Mouse (Mus musculus) hindbrain, embryonic 15.5 days (tissue): ENCODE results near the gene Tstd1. TPM values are rescaled to one million over a fixed set of nuclear protein-coding genes. Genes with fewer than 3 reads are reported as not detected.

Experiments
- ATAC-seq: fragments of 200-750 bp; cut with Nextera tagmentation; 2 replicates; pipeline ENCODE4 v1.8.0; 2017; ENCODE audit warnings: low read depth, moderate number of reproducible peaks, moderate TSS enrichment; ENCODE audit not compliant: low FRiP score
- H3K27ac ChIP-seq: fragments of 300-500 bp; sonication (generic); replicated peaks from 2 replicates; pipeline ENCODE4 v1.5.1; 2015; ENCODE audit warnings: mild to moderate bottlenecking, inconsistent platforms
- H3K27me3 ChIP-seq: fragments of 300-500 bp; sonication (generic); 2 replicates; pipeline ENCODE4 v1.6.1; 2015; ENCODE audit warnings: control low read depth, inconsistent platforms
- H3K36me3 ChIP-seq: fragments of 300-500 bp; sonication (generic); 2 replicates; pipeline ENCODE4 v1.6.1; 2015; ENCODE audit warnings: control low read depth, inconsistent platforms
- H3K4me1 ChIP-seq: fragments of 300-500 bp; sonication (generic); replicated peaks from 2 replicates; pipeline ENCODE4 v1.6.1; 2015; ENCODE audit warnings: control low read depth, inconsistent platforms
- H3K4me2 ChIP-seq: fragments of 300-500 bp; sonication (generic); 2 replicates; pipeline ENCODE4 v1.6.1; 2015; ENCODE audit warnings: moderate library complexity, mild to moderate bottlenecking, inconsistent platforms
- H3K4me3 ChIP-seq: fragments of 300-500 bp; sonication (generic); 2 replicates; pipeline ENCODE4 v1.5.1; 2015; ENCODE audit warnings: mild to moderate bottlenecking, inconsistent platforms
- H3K9ac ChIP-seq: fragments of 300-500 bp; sonication (generic); 2 replicates; pipeline ENCODE4 v1.6.1; 2015; ENCODE audit warnings: inconsistent platforms
- H3K9me3 ChIP-seq: fragments of 300-500 bp; sonication (generic); 2 replicates; pipeline ENCODE4 v1.6.1; 2016; ENCODE audit warnings: control low read depth, inconsistent platforms
- WGBS: fragments of 180-500 bp; shearing (Covaris S2); methylation state at CpG from one replicate; pipeline ENCODE4 v1.1.7; 2015; 5-methylcytosine and 5-hydroxymethylcytosine counted together
- polyA plus RNA-seq: library from polyadenylated mRNA; unstranded; fragments of >200 nt; fragmentation: Nextera tagmentation; extraction: Ambion mirVana; gene quantifications from 2 replicates; pipeline ENCODE4 v1.2.1, GENCODE M21; 2015

The Tstd1 gene
- polyA plus RNA-seq, result 5.4 and 6.6 TPM in 2 replicates

GRCm38 (mm10) chr1:171418660-171419059 is at the start of gene Tstd1:
Gene Tstd1 (plus strand): TSS chr1:171418872.
- H3K9ac ChIP-seq, result no peak within 1 kb of the TSS
- H3K27ac ChIP-seq, result peak within 1 kb of the TSS; percentile 30; the same call in 1 of the 2 replicates
- no peak within 1 kb of the TSS for H3K4me2 ChIP-seq
- peaks cover 14% of the 10 kb centered on the region for H3K4me1 ChIP-seq
- no peak within 1 kb of the TSS for H3K4me3 ChIP-seq
- no peaks in the 10 kb centered on the region for H3K9me3 ChIP-seq
- no peak for ATAC-seq
- 93% methylated on average over 5 of the region's 5 CpGs for WGBS
- no peaks in the 10 kb centered on the region for H3K27me3 ChIP-seq
- peaks cover 52% of the 10 kb centered on the region for H3K36me3 ChIP-seq

GRCm38 (mm10) chr1:171369845-171370556 is 48.7 kb upstream of the Tstd1 start, which contains the start of gene Nectin4:
Gene Nectin4 (plus strand): TSS chr1:171370099.
- Histone ChIP-seq H3K4me1 (no peaks in the 10 kb centered on the region), H3K27me3 (no peaks in the 10 kb centered on the region), H3K9ac (no peak within 1 kb of the TSS), H3K4me3 (no peak within 1 kb of the TSS), H3K9me3 (no peaks in the 10 kb centered on the region), H3K4me2 (no peak within 1 kb of the TSS), H3K36me3 (no peaks in the 10 kb centered on the region), H3K27ac (no peak within 1 kb of the TSS)
- WGBS, result 43% methylated on average over 20 of the region's 20 CpGs
- ATAC-seq, result no peak

- 55% methylated on average over 3 of the region's 3 CpGs for WGBS
- Histone ChIP-seq H3K27ac (no peak overlapping the region), H3K27me3 (no peaks in the 10 kb centered on the region), H3K9me3 (no peaks in the 10 kb centered on the region), H3K4me3 (no peak overlapping the region), H3K36me3 (no peaks in the 10 kb centered on the region), H3K4me1 (no peaks in the 10 kb centered on the region), H3K4me2 (no peak overlapping the region), H3K9ac (no peak overlapping the region)
- no peak for ATAC-seq
Measured at GRCm38 (mm10) chr1:171372880-171373279, 45.8 kb upstream of the Tstd1 start.

DNA sequence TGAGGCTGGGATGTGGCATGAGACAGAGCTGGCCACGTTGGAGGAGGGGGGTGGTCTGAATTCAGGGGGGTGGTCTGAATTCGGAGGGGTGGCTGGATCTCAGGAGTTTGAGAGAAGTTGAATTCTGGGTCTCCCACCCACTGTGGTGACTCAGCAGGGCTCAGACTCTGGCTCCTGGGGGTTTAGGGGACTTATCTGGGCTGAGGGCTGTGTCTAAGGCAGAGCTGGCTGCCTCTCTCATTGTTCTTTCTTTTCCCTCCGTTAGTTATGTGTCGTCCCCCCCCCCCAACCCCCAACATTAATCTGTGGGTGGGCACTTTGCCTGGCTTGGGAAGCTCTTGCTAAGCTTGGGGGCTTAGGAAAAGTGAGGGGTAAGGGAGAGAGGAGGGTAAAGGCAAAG is 44.7 kb upstream of the Tstd1 start:
- no peak overlapping the region for H3K27ac ChIP-seq
- H3K36me3 ChIP-seq, result no peaks in the 10 kb centered on the region
- no peak overlapping the region for H3K9ac ChIP-seq
- no peaks in the 10 kb centered on the region for H3K4me1 ChIP-seq
- H3K4me3 ChIP-seq, result no peak overlapping the region
- no peaks in the 10 kb centered on the region for H3K9me3 ChIP-seq
- no peaks in the 10 kb centered on the region for H3K27me3 ChIP-seq
- no peak for ATAC-seq
- WGBS, result 7% methylated on average over 4 of the region's 4 CpGs
- no peak overlapping the region for H3K4me2 ChIP-seq

DNA sequence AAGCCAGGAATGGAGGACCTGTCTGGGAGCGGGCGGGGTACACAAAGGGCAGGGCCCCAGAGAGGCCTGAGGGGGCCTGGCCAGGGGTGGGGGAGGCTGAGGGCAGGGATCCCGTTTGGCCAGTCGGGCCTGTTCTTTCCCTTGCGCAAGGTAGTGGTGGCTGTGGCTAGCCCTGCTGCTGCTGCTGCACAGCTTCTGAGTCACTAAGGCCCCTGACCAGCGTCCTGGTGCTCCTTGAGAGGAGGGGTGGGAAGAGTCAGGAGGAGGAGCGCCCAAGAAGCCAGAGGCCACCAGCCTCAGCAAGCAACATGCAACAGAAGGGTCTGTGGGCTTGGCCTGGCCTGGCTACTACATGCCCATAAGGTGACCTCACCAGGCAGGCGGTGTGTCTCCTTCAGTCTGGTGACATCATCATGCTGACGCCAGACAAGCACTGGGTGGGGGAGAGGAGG is 43.0 kb upstream of the Tstd1 start:
- no peaks in the 10 kb centered on the region for H3K36me3 ChIP-seq
- ATAC-seq, result no peak
- 50% methylated on average over 9 of the region's 9 CpGs for WGBS
- no peak overlapping the region for H3K27ac ChIP-seq
- peaks cover 10% of the 10 kb centered on the region for H3K4me1 ChIP-seq
- no peaks in the 10 kb centered on the region for H3K9me3 ChIP-seq
- H3K9ac ChIP-seq, result no peak overlapping the region
- no peak overlapping the region for H3K4me2 ChIP-seq
- 0 out of 2 replicates have a peak, but pooled peaks cover 2% of the 10 kb centered on the region for H3K27me3 ChIP-seq
- H3K4me3 ChIP-seq, result no peak overlapping the region

GRCm38 (mm10) chr1:171378298-171378697 is 40.4 kb upstream of the Tstd1 start:
- Histone ChIP-seq H3K4me3 (no peak overlapping the region), H3K27me3 (0 out of 2 replicates have a peak, but pooled peaks cover 5% of the 10 kb centered on the region), H3K4me2 (no peak overlapping the region), H3K36me3 (no peaks in the 10 kb centered on the region), H3K27ac (no peak overlapping the region), H3K9me3 (no peaks in the 10 kb centered on the region), H3K9ac (no peak overlapping the region), H3K4me1 (peaks cover 10% of the 10 kb centered on the region)
- 93% methylated on average over 6 of the region's 6 CpGs for WGBS
- ATAC-seq, result no peak

- WGBS, result 3% methylated on average over 31 of the region's 31 CpGs
- peak; percentile 83 for ATAC-seq
- H3K27me3 ChIP-seq, result 0 out of 2 replicates have a peak, but pooled peaks cover 5% of the 10 kb centered on the region
- no peaks in the 10 kb centered on the region for H3K9me3 ChIP-seq
- peaks cover 10% of the 10 kb centered on the region for H3K4me1 ChIP-seq
- no peaks in the 10 kb centered on the region for H3K36me3 ChIP-seq
- H3K9ac ChIP-seq, result peak overlapping the region; percentile 45
- peak overlapping the region; percentile 39 for H3K4me3 ChIP-seq
- peak overlapping the region; percentile 65 for H3K4me2 ChIP-seq
- peak overlapping the region; percentile 67 for H3K27ac ChIP-seq
Measured at GRCm38 (mm10) chr1:171379935-171380599, 38.6 kb upstream of the Tstd1 start.

- WGBS, result 78% methylated on average over 11 of the region's 11 CpGs
- Histone ChIP-seq H3K4me1 (peaks cover 10% of the 10 kb centered on the region), H3K9ac (no peak overlapping the region), H3K36me3 (no peaks in the 10 kb centered on the region), H3K4me2 (no peak overlapping the region), H3K27ac (no peak overlapping the region), H3K27me3 (0 out of 2 replicates have a peak, but pooled peaks cover 5% of the 10 kb centered on the region), H3K9me3 (no peaks in the 10 kb centered on the region), H3K4me3 (no peak overlapping the region)
- ATAC-seq, result no peak
Measured at GRCm38 (mm10) chr1:171382096-171382620, 36.5 kb upstream of the Tstd1 start.

- no peak for ATAC-seq
- Histone ChIP-seq H3K4me3 (no peak overlapping the region), H3K4me1 (peaks cover 10% of the 10 kb centered on the region), H3K36me3 (no peaks in the 10 kb centered on the region), H3K9me3 (no peaks in the 10 kb centered on the region), H3K27me3 (0 out of 2 replicates have a peak, but pooled peaks cover 3% of the 10 kb centered on the region), H3K4me2 (no peak overlapping the region), H3K27ac (no peak overlapping the region), H3K9ac (no peak overlapping the region)
- 70% methylated on average over 9 of the region's 9 CpGs for WGBS
Measured at GRCm38 (mm10) chr1:171384361-171384760, 34.3 kb upstream of the Tstd1 start.

DNA sequence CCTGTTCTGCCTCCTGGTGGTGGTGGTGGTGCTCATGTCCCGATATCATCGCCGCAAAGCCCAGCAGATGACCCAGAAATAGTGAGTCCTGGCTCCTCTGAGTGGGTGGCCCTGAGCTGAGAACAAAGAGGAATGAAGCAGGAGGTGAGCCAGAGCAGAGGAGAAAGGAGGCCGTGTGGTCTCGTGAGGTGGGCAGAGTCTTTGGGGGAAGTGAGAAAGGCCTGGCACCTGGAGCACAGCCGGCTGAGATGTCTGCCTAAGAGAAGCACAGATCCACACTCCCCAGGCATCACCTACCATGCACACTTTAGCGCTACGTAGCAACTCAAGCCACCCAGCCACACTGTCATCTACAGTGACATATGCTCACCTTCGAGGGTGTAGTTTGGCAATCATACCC is 33.5 kb upstream of the Tstd1 start:
- Histone ChIP-seq H3K27me3 (0 out of 2 replicates have a peak, but pooled peaks cover 2% of the 10 kb centered on the region), H3K36me3 (no peaks in the 10 kb centered on the region), H3K9ac (no peak overlapping the region), H3K4me1 (peaks cover 5% of the 10 kb centered on the region), H3K4me2 (no peak overlapping the region), H3K27ac (no peak overlapping the region), H3K9me3 (no peaks in the 10 kb centered on the region), H3K4me3 (no peak overlapping the region)
- WGBS, result 73% methylated on average over 9 of the region's 9 CpGs
- no peak for ATAC-seq

DNA sequence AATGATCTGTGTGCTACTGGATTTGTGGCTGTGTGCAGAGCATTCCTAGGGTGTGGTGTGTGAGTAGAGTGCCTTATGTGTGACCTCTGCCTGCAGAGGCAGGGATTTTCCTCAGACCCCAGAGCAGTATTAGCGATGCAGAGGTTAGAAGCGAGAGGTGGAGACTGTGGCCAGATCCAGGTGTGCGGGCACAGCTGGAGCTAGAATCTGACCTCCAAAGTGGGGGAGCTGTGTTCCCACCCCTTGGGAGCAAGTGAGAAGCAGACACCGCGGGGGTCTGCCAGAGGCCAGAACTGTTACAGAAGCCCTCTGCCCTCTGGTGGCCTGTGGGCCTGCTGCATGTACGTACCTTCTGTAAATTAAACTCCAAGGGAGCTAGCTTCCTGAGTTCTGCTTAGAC is 31.6 kb upstream of the Tstd1 start:
- H3K9me3 ChIP-seq, result no peaks in the 10 kb centered on the region
- no peak overlapping the region for H3K9ac ChIP-seq
- H3K36me3 ChIP-seq, result no peaks in the 10 kb centered on the region
- H3K4me3 ChIP-seq, result no peak overlapping the region
- H3K4me2 ChIP-seq, result no peak overlapping the region
- WGBS, result 22% methylated on average over 6 of the region's 6 CpGs
- ATAC-seq, result no peak
- no peaks in the 10 kb centered on the region for H3K4me1 ChIP-seq
- no peaks in the 10 kb centered on the region for H3K27me3 ChIP-seq
- H3K27ac ChIP-seq, result no peak overlapping the region
